Mouse (Mus musculus) kidney, adult 2 months (tissue): ENCODE results near the gene Ergic1.

ENCODE experiments used
- CTCF ChIP-seq: fragments of 200-500 bp; conservative IDR thresholded peaks from 2 replicates; pipeline ENCODE4 v1.5.1; 2011; ENCODE audit warnings: low read depth, mild to moderate bottlenecking, control low read depth, low read length, moderate library complexity, mixed read lengths; ENCODE audit not compliant: insufficient read depth, insufficient read length
- POLR2A ChIP-seq: fragments of 200-500 bp; IDR thresholded peaks from one replicate; pipeline ENCODE4 v1.6.1; 2011; ENCODE audit warnings: low read depth, low read length, control low read depth

- TF ChIP-seq CTCF = no peak
- TF ChIP-seq POLR2A = no peak
These were observed 46.7 kb upstream of the Ergic1 start for GRCm38 (mm10) chr17:26514581-26515030.
